Mouse (Mus musculus): ENCODE results near the gene Abl2.
A peak's percentile ranks its signal among the peaks of the same experiment; 100 is the strongest.

DNA sequence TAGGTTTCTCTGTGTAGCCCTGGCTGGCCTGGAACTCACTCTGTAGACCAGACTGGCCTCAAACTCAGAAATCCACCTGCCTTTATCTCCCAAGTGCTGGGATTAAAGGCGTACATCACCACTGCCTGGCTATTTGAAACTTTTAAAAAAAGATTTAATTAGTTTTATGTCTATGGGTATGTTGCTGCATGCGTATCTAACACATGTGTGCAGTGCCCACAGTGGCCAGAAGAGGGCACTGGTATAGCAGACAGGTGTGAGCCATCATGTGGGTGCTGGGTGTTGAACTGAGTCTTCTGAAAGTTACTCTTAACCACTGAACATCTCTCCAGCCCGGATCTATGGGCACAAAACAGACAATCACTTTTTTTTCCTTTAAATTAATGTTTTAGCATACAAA lies 7.5 kb downstream of the Abl2 start:
- TF ChIP-seq CTCF (IDR thresholded peaks at IDR 0.05; ENCODE audit: extremely low read depth, insufficient read length, insufficient replicate concordance, low read depth, low read length) (peak; percentile 34; the same call in 1 of the 2 replicates), POLR2A (IDR thresholded peaks at IDR 0.05; ENCODE audit: low read depth, low read length) (no peak)

All from small intestine, adult 2 months (tissue).